Mouse (Mus musculus): ENCODE measurements at regions not wholly inside any gene's neighbourhood (a gene's known extent, or its start where the extent isn't known, plus 50 kb on each side); places are given as distances from the start of the nearest gene placed in this dataset.

DNA sequence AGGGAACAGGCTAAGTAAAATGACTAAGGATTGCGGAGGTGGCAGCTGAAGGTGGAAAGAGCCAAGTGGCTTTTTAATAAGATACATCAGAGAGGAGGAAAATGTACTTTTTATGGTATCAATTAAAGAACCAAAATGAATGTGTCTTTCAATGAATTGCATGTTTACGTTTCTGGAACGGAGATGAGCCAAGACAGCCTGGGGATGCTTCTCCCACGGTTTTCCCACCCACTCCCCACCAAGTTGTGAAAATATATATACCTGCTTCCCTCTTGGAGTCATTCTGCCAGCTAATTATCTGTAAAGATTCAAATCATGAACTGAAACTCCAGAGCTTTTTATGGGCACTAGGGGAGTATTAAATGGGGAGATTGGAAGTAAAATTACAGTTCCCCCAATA, 241.6 kb upstream of the Auts2 start:
- H3K4me2 ChIP-seq (ENCODE audit: low read depth, low read length): no peak overlapping the region
- no peaks in the 10 kb centered on the region for H3K36me3 ChIP-seq (ENCODE audit: control insufficient read depth, insufficient read depth)
- H3K4me1 ChIP-seq (ENCODE audit: control insufficient read depth, insufficient read depth, low read length): no peaks in the 10 kb centered on the region
- H3K9ac ChIP-seq (ENCODE audit: low read length): no peak overlapping the region
- WGBS: 56% methylated on average over 4 of the region's 4 CpGs
- no peak overlapping the region for H3K27ac ChIP-seq (ENCODE audit: low read length)
- H3K27me3 ChIP-seq (ENCODE audit: control insufficient read depth, insufficient read depth, low read length): no peaks in the 10 kb centered on the region
- no peaks in the 10 kb centered on the region for H3K9me3 ChIP-seq (replicated peaks; ENCODE audit: control insufficient read depth, low read length)
- H3K4me3 ChIP-seq (ENCODE audit: low read length): no peak overlapping the region
- no peak for ATAC-seq (replicated peaks; ENCODE audit: extremely low read depth, insufficient read depth, low FRiP score)

DNA sequence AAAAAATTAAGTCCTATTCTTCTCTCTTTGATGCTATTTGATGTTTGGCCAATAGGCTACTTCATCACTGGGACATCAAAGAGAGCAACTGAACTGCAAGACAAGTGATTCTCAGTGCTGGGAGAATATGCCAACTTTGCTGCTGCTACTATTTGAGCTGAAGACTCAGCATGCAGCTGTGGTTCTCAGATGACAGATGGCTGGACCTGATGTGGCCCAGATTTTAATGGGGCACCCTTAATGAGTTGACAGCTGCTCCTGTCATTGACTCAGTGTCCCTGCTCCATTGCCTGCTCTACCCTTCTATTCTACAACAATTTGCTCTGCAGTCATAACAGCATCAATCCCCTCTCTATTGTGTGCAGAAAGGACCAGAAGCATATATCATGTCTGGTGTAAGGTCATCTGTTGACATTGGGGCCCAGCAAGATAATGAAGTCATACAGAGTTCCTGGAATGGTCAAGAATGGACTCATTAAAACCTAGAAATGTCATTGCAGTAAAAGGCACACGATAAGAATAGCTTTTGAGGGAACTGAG, 231.1 kb upstream of the Auts2 start:
- Histone ChIP-seq H3K27ac (ENCODE audit: low read length) (no peak overlapping the region), H3K4me2 (ENCODE audit: low read depth, low read length) (no peak overlapping the region), H3K9ac (ENCODE audit: low read length) (no peak overlapping the region), H3K36me3 (ENCODE audit: control insufficient read depth, insufficient read depth) (no peaks in the 10 kb centered on the region), H3K27me3 (ENCODE audit: control insufficient read depth, insufficient read depth, low read length) (no peaks in the 10 kb centered on the region), H3K4me3 (ENCODE audit: low read length) (no peak overlapping the region), H3K9me3 (replicated peaks; ENCODE audit: control insufficient read depth, low read length) (no peaks in the 10 kb centered on the region), H3K4me1 (ENCODE audit: control insufficient read depth, insufficient read depth, low read length) (no peaks in the 10 kb centered on the region)
- 49% methylated on average over 1 of the region's 1 CpGs for WGBS
- ATAC-seq (replicated peaks; ENCODE audit: extremely low read depth, insufficient read depth, low FRiP score): no peak

DNA sequence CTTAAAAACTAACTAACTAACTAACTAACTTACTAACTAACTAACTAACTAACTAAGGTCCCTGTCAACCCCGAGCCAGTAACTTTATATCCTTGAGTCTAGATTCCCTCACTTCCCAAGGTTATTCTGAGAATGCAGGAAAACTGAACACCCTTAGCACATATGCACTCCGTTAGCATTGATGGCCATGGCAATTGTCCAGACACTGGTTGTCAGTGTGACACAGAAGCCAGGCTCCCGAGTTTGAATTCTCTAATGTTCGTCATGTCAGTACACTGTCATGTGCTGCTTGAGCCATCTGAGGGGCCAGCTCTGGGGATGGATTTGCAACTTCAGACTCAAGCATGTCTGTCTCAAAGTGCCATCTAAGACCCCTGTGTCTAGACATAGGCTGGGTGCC, 217.3 kb upstream of the Auts2 start:
- H3K4me1 ChIP-seq (ENCODE audit: control insufficient read depth, insufficient read depth, low read length): no peaks in the 10 kb centered on the region
- H3K4me2 ChIP-seq (ENCODE audit: low read depth, low read length): no peak overlapping the region
- no peak overlapping the region for H3K27ac ChIP-seq (ENCODE audit: low read length)
- no peak; the same call in 1 of the 2 replicates for ATAC-seq (replicated peaks; ENCODE audit: extremely low read depth, insufficient read depth, low FRiP score)
- no peaks in the 10 kb centered on the region for H3K9me3 ChIP-seq (replicated peaks; ENCODE audit: control insufficient read depth, low read length)
- H3K4me3 ChIP-seq (ENCODE audit: low read length): no peak overlapping the region
- no peaks in the 10 kb centered on the region for H3K27me3 ChIP-seq (ENCODE audit: control insufficient read depth, insufficient read depth, low read length)
- H3K9ac ChIP-seq (ENCODE audit: low read length): no peak overlapping the region
- H3K36me3 ChIP-seq (ENCODE audit: control insufficient read depth, insufficient read depth): no peaks in the 10 kb centered on the region
- 50% methylated on average over 4 of the region's 4 CpGs for WGBS

DNA sequence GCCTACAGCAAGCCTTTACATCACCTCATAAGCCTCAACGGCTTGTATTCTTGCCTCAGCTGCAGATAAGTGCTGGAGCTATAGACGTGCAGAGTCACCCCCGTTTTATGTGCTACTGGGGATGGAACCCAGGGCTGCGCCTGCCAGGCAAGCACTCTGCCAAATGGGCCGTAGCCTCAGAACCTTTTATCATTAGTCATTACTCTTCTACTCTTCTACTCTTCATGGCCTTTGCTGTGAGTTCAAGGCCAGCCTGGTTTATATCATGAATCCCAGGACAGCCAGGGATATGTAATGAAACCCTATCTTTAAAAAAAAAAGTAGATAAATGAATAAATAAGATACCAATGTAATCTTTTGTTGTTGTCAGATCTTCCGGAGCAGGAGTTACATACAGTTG, 216.6 kb upstream of the Auts2 start:
- H3K27me3 ChIP-seq (ENCODE audit: control insufficient read depth, insufficient read depth, low read length): no peaks in the 10 kb centered on the region
- no peaks in the 10 kb centered on the region for H3K36me3 ChIP-seq (ENCODE audit: control insufficient read depth, insufficient read depth)
- no peaks in the 10 kb centered on the region for H3K9me3 ChIP-seq (replicated peaks; ENCODE audit: control insufficient read depth, low read length)
- 76% methylated on average over 6 of the region's 6 CpGs for WGBS
- H3K4me1 ChIP-seq (ENCODE audit: control insufficient read depth, insufficient read depth, low read length): no peaks in the 10 kb centered on the region
- ATAC-seq (replicated peaks; ENCODE audit: extremely low read depth, insufficient read depth, low FRiP score): no peak
- H3K27ac ChIP-seq (ENCODE audit: low read length): no peak overlapping the region
- no peak overlapping the region for H3K4me2 ChIP-seq (ENCODE audit: low read depth, low read length)
- no peak overlapping the region for H3K9ac ChIP-seq (ENCODE audit: low read length)
- H3K4me3 ChIP-seq (ENCODE audit: low read length): no peak overlapping the region

DNA sequence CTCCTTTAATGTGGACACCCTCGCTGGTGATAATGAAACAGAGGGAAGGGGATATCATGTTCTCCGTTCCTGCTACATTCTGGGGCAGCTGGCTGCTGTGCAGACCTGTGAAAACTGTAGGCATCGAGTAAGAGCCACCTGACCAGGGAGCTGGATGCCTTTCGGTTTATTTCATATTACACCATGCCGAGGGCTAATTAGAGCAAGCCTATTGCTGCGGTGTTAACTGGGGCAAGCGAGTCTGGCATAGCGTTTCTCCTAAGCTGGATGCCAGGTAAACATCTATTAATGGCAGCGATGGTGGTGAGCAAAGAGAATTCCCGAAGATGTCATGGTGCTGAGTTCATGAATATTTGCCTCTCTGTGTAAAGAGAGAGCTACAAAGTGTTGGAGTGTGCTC, 215.8 kb upstream of the Auts2 start:
- ATAC-seq (replicated peaks; ENCODE audit: extremely low read depth, insufficient read depth, low FRiP score): no peak

DNA sequence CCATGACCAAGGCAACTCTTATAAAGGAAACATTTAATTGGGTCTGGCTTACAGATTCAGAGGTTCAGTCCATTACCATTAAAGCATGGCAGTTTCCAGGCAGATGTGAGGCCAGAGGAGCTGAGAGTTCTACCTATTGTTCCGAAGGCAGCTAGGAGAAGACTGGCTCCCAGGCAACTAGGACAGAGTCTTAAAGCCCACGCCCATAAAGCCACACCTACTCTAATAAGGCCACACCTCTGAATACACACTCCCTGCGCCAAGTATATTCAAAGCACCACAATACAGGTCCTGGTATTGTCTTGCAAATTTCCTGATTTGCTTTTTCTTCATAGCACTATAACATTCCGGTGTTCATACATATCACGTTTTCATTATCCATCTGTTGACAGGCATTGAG, 194.8 kb upstream of the Auts2 start:
- Histone ChIP-seq H3K4me2 (ENCODE audit: low read depth, low read length) (no peak overlapping the region), H3K27ac (ENCODE audit: low read length) (no peak overlapping the region), H3K27me3 (ENCODE audit: control insufficient read depth, insufficient read depth, low read length) (0 out of 2 replicates have a peak, but pooled peaks cover 2% of the 10 kb centered on the region), H3K4me1 (ENCODE audit: control insufficient read depth, insufficient read depth, low read length) (no peaks in the 10 kb centered on the region), H3K4me3 (ENCODE audit: low read length) (no peak overlapping the region), H3K36me3 (ENCODE audit: control insufficient read depth, insufficient read depth) (no peaks in the 10 kb centered on the region), H3K9ac (ENCODE audit: low read length) (no peak overlapping the region), H3K9me3 (replicated peaks; ENCODE audit: control insufficient read depth, low read length) (0 out of 2 replicates have a peak, but pooled peaks cover 3% of the 10 kb centered on the region)
- WGBS: 72% methylated on average over 5 of the region's 5 CpGs
- no peak for ATAC-seq (replicated peaks; ENCODE audit: extremely low read depth, insufficient read depth, low FRiP score)

More for the DNA sequence above, 215.8 kb upstream of the Auts2 start:
- H3K36me3 ChIP-seq (ENCODE audit: control insufficient read depth, insufficient read depth): no peaks in the 10 kb centered on the region
- no peak overlapping the region for H3K9ac ChIP-seq (ENCODE audit: low read length)
- no peaks in the 10 kb centered on the region for H3K4me1 ChIP-seq (ENCODE audit: control insufficient read depth, insufficient read depth, low read length)
- no peaks in the 10 kb centered on the region for H3K27me3 ChIP-seq (ENCODE audit: control insufficient read depth, insufficient read depth, low read length)
- H3K27ac ChIP-seq (ENCODE audit: low read length): no peak overlapping the region
- no peaks in the 10 kb centered on the region for H3K9me3 ChIP-seq (replicated peaks; ENCODE audit: control insufficient read depth, low read length)
- H3K4me3 ChIP-seq (ENCODE audit: low read length): no peak overlapping the region
- 72% methylated on average over 10 of the region's 10 CpGs for WGBS
- no peak overlapping the region for H3K4me2 ChIP-seq (ENCODE audit: low read depth, low read length)

DNA sequence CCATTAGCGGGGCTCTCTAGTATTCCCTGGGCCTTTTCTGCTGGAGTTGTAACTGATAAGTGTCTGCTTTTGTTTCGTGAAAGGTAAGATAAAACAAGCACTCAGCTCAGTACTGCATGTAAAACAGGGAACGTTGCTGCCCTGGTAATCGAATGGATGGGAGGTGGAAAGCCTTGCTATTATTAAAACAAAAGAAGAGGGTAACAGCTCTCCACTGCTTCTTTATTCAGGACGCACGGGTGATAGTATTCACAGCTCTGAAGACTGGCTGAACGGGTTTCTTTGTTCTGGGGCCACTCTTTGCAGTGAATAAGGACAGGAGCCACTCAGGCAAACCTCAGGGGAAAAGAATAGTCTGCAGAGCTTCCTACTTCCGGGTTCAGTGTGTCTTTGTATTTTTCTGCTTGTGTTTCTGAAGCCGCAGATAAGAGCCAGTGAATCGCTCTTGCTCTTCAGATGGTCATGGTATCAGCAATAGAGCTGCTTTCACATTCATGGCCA, 185.6 kb upstream of the Auts2 start:
- Histone ChIP-seq H3K36me3 (ENCODE audit: control insufficient read depth, insufficient read depth) (no peaks in the 10 kb centered on the region), H3K4me3 (ENCODE audit: low read length) (no peak overlapping the region), H3K27ac (ENCODE audit: low read length) (no peak overlapping the region), H3K9ac (ENCODE audit: low read length) (no peak overlapping the region), H3K9me3 (replicated peaks; ENCODE audit: control insufficient read depth, low read length) (no peaks in the 10 kb centered on the region), H3K4me2 (ENCODE audit: low read depth, low read length) (peak overlapping the region; percentile 27), H3K4me1 (ENCODE audit: control insufficient read depth, insufficient read depth, low read length) (0 out of 2 replicates have a peak, but pooled peaks cover 2% of the 10 kb centered on the region), H3K27me3 (ENCODE audit: control insufficient read depth, insufficient read depth, low read length) (peaks cover 11% of the 10 kb centered on the region)
- WGBS: 20% methylated on average over 10 of the region's 10 CpGs
- ATAC-seq (replicated peaks; ENCODE audit: extremely low read depth, insufficient read depth, low FRiP score): no peak

DNA sequence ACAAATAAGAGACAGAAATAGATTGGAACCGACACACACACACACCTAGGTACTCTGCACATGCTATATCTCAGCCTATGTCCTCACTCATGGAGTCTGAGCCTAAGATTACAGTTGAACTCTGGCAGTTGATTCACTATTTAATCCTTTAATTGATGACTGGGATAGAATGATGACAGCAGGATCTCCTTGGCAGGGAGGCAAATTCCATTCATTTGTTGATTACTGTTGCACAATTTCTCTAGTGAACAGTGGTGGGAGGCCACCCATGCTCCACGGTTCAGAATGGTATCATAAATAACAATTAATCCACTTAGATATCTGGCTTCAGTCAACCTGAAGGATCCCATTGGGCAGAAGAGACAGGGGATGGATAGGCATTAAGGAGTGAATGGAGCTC, 181.3 kb upstream of the Auts2 start:
- H3K27ac ChIP-seq (ENCODE audit: low read length): no peak overlapping the region
- peaks cover 20% of the 10 kb centered on the region for H3K27me3 ChIP-seq (ENCODE audit: control insufficient read depth, insufficient read depth, low read length)
- H3K4me3 ChIP-seq (ENCODE audit: low read length): no peak overlapping the region
- peaks cover 5% of the 10 kb centered on the region; the same call in 1 of the 2 replicates for H3K4me1 ChIP-seq (ENCODE audit: control insufficient read depth, insufficient read depth, low read length)
- no peaks in the 10 kb centered on the region for H3K36me3 ChIP-seq (ENCODE audit: control insufficient read depth, insufficient read depth)
- no peak overlapping the region for H3K4me2 ChIP-seq (ENCODE audit: low read depth, low read length)
- no peaks in the 10 kb centered on the region for H3K9me3 ChIP-seq (replicated peaks; ENCODE audit: control insufficient read depth, low read length)
- WGBS: 58% methylated on average over 2 of the region's 2 CpGs
- no peak overlapping the region for H3K9ac ChIP-seq (ENCODE audit: low read length)
- ATAC-seq (replicated peaks; ENCODE audit: extremely low read depth, insufficient read depth, low FRiP score): no peak

DNA sequence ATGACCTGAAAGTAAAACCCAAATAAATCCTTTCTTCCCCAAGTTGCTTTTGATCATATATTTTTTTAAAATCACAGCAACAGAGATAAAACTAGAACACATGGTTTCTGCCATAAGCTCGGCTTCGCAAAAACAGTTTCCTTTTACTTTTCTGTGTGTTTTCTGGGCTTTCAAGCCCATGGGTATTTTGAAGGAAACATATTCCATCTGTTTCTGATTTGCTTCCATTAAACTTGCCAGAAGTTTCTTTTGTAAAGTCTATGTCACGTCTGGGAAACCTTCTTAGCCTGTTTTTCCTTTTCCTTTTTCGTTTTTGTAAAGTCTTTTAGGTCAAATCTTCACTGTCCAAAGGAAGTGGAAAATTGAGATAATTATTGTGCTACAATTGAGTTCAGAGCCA, 167.2 kb upstream of the Auts2 start:
- no peaks in the 10 kb centered on the region for H3K4me1 ChIP-seq (ENCODE audit: control insufficient read depth, insufficient read depth, low read length)
- H3K9ac ChIP-seq (ENCODE audit: low read length): no peak overlapping the region
- no peak overlapping the region for H3K27ac ChIP-seq (ENCODE audit: low read length)
- no peak overlapping the region for H3K4me3 ChIP-seq (ENCODE audit: low read length)
- no peak overlapping the region for H3K4me2 ChIP-seq (ENCODE audit: low read depth, low read length)
- H3K36me3 ChIP-seq (ENCODE audit: control insufficient read depth, insufficient read depth): no peaks in the 10 kb centered on the region
- ATAC-seq (replicated peaks; ENCODE audit: extremely low read depth, insufficient read depth, low FRiP score): no peak
- H3K27me3 ChIP-seq (ENCODE audit: control insufficient read depth, insufficient read depth, low read length): no peaks in the 10 kb centered on the region
- peaks cover 6% of the 10 kb centered on the region for H3K9me3 ChIP-seq (replicated peaks; ENCODE audit: control insufficient read depth, low read length)
- 61% methylated on average over 4 of the region's 4 CpGs for WGBS

Measured in heart, embryonic 16.5 days (tissue).